Comparison of ENCODE assay signal across 9 mouse cellular contexts in the genomic region with DNA sequence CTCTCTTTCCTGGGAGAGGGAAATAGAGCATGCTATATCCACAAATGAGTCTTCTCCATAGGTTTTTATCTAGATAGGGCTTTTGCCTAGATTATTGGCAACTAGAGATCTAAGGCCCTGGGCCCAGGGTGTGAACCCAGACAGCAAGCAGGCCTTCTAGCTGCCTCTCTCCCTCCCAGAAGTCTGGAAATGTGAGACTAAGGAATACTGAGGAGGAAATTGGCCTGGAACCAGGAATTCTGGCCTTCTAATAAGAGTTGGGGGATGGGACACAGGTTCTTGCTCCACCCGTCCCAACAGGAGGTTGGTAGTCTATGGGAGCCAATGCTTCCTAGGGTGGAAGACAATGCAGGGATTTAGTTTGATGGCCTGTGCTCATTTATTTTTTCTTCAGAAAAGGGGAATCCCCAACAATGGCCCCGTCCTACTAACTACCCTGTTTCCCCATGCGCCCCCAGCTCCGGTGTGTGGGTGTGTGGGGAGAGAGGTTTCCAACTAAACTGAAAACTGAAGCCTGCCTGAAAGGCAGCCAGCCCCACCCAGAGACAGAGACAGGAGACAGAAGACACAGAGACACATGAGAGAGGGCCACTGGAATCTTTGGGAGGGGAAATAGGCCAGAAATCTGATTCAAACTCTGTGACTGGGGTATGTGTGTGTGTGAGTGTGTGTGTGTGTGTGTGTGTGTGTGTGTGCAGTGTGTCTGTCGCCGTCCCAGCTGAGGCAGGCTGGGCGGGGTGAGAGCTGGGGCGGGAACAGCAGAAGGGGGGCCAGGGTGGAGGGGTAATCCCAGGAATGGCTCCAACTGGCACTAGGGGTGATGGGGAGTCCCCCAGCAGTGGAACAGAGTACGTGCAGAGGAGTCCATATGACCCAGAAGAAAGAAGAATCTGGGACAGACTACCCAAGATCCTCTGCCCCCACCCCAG. TPM values are rescaled to one million over a fixed set of nuclear protein-coding genes. Genes with fewer than 3 reads are reported as not detected.
A peak's percentile ranks its signal among the peaks of the same experiment; 100 is the strongest.
DNase-seq lines count a peak whose midpoint lies in the region; ATAC-seq and TF ChIP-seq lines count a peak whose summit lies in the region.
"Had no signal": no experiment of that assay in that cellular context is flagged by ENCODE, and none has a peak within 500 bp of the region (broad histone marks: within the 10 kb centered on the region; RNA-seq: fewer than 3 reads in every experiment).

No protein-coding gene starts in this region.

- no peaks in the 10 kb centered on the region for H3K27me3 ChIP-seq in kidney, postnatal 0 days (ENCODE audit: insufficient read depth, low read length)
- H3K27me3 ChIP-seq in kidney, embryonic 14.5 days (ENCODE audit: control insufficient read depth, insufficient read depth, low read length): peaks cover 9% of the 10 kb centered on the region
- peaks cover 4% of the 10 kb centered on the region; the same call in 1 of the 2 replicates for H3K27me3 ChIP-seq in hindbrain, embryonic 11.5 days (ENCODE audit: control insufficient read depth, insufficient read depth, low read length)
- H3K27me3 ChIP-seq in midbrain, embryonic 15.5 days (replicated peaks): no peaks in the 10 kb centered on the region

- no peak for ATAC-seq in kidney, postnatal 0 days (replicated peaks; ENCODE audit: low FRiP score, low read depth)
- ATAC-seq in kidney, embryonic 14.5 days (ENCODE audit: low FRiP score, low TSS enrichment): no peak
- peak; percentile 2 for ATAC-seq in hindbrain, embryonic 11.5 days (ENCODE audit: low FRiP score)
- ATAC-seq in midbrain, embryonic 15.5 days (replicated peaks): 0 out of 2 replicates have a peak, but pooled peaks have one; percentile 1
- no peak for ATAC-seq in megakaryocyte, adult 5-6 weeks (ENCODE audit: poor library complexity, severe bottlenecking)

- 42% methylated on average over 8 of the region's 9 CpGs for WGBS in kidney, postnatal 0 days
- 46% methylated on average over 9 of the region's 9 CpGs for WGBS in kidney, embryonic 14.5 days
- 15% methylated on average over 9 of the region's 9 CpGs for WGBS in hindbrain, embryonic 11.5 days
- 4% methylated on average over 9 of the region's 9 CpGs for WGBS in midbrain, embryonic 15.5 days

- no peak overlapping the region for H3K4me2 ChIP-seq in kidney, postnatal 0 days (ENCODE audit: low read length)
- H3K4me2 ChIP-seq in kidney, embryonic 14.5 days (replicated peaks; ENCODE audit: low read depth, low read length): no peak overlapping the region
- H3K4me2 ChIP-seq in hindbrain, embryonic 11.5 days (replicated peaks; ENCODE audit: low read depth, low read length): 0 out of 2 replicates have a peak overlapping the region, but pooled peaks have one; percentile 1
- peak overlapping the region; percentile 85 for H3K4me2 ChIP-seq in midbrain, embryonic 15.5 days

- DNase-seq in kidney, postnatal 0 days (ENCODE audit: low spot score): no peak
- DNase-seq in brain, embryonic 14.5 days (ENCODE audit: low read depth): peak; percentile 72
- DNase-seq in hindbrain, embryonic 11.5 days (ENCODE audit: low spot score): no peak
- no peak for DNase-seq in spleen, postnatal 10 days (ENCODE audit: low spot score in 2 of 2)
- DNase-seq in adrenal gland, adult (ENCODE audit: inconsistent age in 2 of 2, low spot score in 1 of 2): no peak

- no peaks in the 10 kb centered on the region for H3K36me3 ChIP-seq in kidney, postnatal 0 days (ENCODE audit: insufficient read depth, low read length)
- H3K36me3 ChIP-seq in kidney, embryonic 14.5 days (ENCODE audit: control insufficient read depth, insufficient read depth, low read length): no peaks in the 10 kb centered on the region
- no peaks in the 10 kb centered on the region for H3K36me3 ChIP-seq in hindbrain, embryonic 11.5 days (ENCODE audit: control insufficient read depth, insufficient read depth, low read length)
- H3K36me3 ChIP-seq in midbrain, embryonic 15.5 days (replicated peaks): no peaks in the 10 kb centered on the region

- H3K9ac ChIP-seq in kidney, postnatal 0 days (ENCODE audit: low read depth, low read length): no peak overlapping the region
- H3K9ac ChIP-seq in kidney, embryonic 14.5 days (ENCODE audit: low read depth, low read length): no peak overlapping the region
- H3K9ac ChIP-seq in hindbrain, embryonic 11.5 days (ENCODE audit: low read depth, low read length): no peak overlapping the region
- H3K9ac ChIP-seq in midbrain, embryonic 15.5 days: 0 out of 2 replicates have a peak overlapping the region, but pooled peaks have one; percentile 24

- TF ChIP-seq CTCF in kidney, postnatal 0 days (IDR thresholded peaks at IDR 0.05; ENCODE audit: low read depth): no peak
- no peak for TF ChIP-seq CTCF in brain, embryonic 14.5 days (IDR thresholded peaks at IDR 0.05; ENCODE audit: borderline replicate concordance, extremely low read depth, insufficient read depth, insufficient read length)

- TF ChIP-seq POLR2A in brain, embryonic 14.5 days (IDR thresholded peaks at IDR 0.05; ENCODE audit: borderline replicate concordance, extremely low read depth, insufficient read depth, insufficient read length, poor library complexity, severe bottlenecking): no peak

- no peak overlapping the region for H3K4me3 ChIP-seq in kidney, postnatal 0 days (replicated peaks; ENCODE audit: low read depth, low read length)
- no peak overlapping the region for H3K4me3 ChIP-seq in kidney, embryonic 14.5 days (ENCODE audit: low read length)
- H3K4me3 ChIP-seq in hindbrain, embryonic 11.5 days (ENCODE audit: low read depth, low read length): no peak overlapping the region
- 0 out of 2 replicates have a peak overlapping the region, but pooled peaks have one; percentile 13 for H3K4me3 ChIP-seq in midbrain, embryonic 15.5 days

- peaks cover 35% of the 10 kb centered on the region for H3K4me1 ChIP-seq in kidney, postnatal 0 days (replicated peaks; ENCODE audit: insufficient read depth, low read length)
- H3K4me1 ChIP-seq in kidney, embryonic 14.5 days (ENCODE audit: control insufficient read depth, insufficient read depth, low read length): peaks cover 68% of the 10 kb centered on the region
- peaks cover 26% of the 10 kb centered on the region for H3K4me1 ChIP-seq in hindbrain, embryonic 11.5 days (replicated peaks; ENCODE audit: control insufficient read depth, insufficient read depth, low read length)
- peaks cover 70% of the 10 kb centered on the region for H3K4me1 ChIP-seq in midbrain, embryonic 15.5 days

- H3K27ac ChIP-seq in kidney, postnatal 0 days: 0 out of 2 replicates have a peak overlapping the region, but pooled peaks have one; percentile 19
- no peak overlapping the region; the same call in 1 of the 2 replicates for H3K27ac ChIP-seq in kidney, embryonic 14.5 days (ENCODE audit: low read depth, low read length)
- peak overlapping the region; percentile 71 for H3K27ac ChIP-seq in hindbrain, embryonic 11.5 days (ENCODE audit: low read depth, low read length)
- H3K27ac ChIP-seq in midbrain, embryonic 15.5 days: peak overlapping the region; percentile 95

- H3K9me3 ChIP-seq in kidney, postnatal 0 days (replicated peaks; ENCODE audit: low read length): no peaks in the 10 kb centered on the region
- H3K9me3 ChIP-seq in kidney, embryonic 14.5 days (ENCODE audit: control insufficient read depth, low read length): no peaks in the 10 kb centered on the region
- no peaks in the 10 kb centered on the region for H3K9me3 ChIP-seq in hindbrain, embryonic 11.5 days (ENCODE audit: control insufficient read depth, low read length)
- H3K9me3 ChIP-seq in midbrain, embryonic 15.5 days: no peaks in the 10 kb centered on the region

RNA-seq across cellular contexts. Expression of a gene that starts 4.6 kb away (rescaled TPM):
- polyA plus RNA-seq in kidney, postnatal 0 days (2015; fragmentation: Nextera tagmentation; extraction: Ambion mirVana): 4.4 and 5.2 TPM in 2 replicates
- polyA plus RNA-seq in kidney, embryonic 14.5 days (2014; fragmentation: Nextera tagmentation; extraction: Ambion mirVana): 8.7 and 14.1 TPM in 2 replicates
- polyA plus RNA-seq in brain, embryonic 14.5 days (2012; rRNA removed): 208 and 232 TPM in 2 replicates
- polyA plus RNA-seq in hindbrain, embryonic 11.5 days (2014; fragmentation: Nextera tagmentation; extraction: Ambion mirVana): 10.9 and 19.3 TPM in 2 replicates
- polyA plus RNA-seq in midbrain, embryonic 15.5 days (2015; fragmentation: Nextera tagmentation; extraction: Ambion mirVana): 17.7 and 20.7 TPM in 2 replicates
- total RNA-seq in megakaryocyte, adult 5-6 weeks (2015): 0.96 and 0.98 TPM in 2 replicates
- 0.16 TPM in 1 of 2 replicates, not detected in the other for total RNA-seq in megakaryocyte, adult 5-6 weeks (2017)
- total RNA-seq: megakaryocyte progenitor cell, adult 5-6 weeks had no signal

RNA-seq across cellular contexts. Expression of a gene that starts 16.6 kb away (rescaled TPM):
- polyA plus RNA-seq in kidney, postnatal 0 days (2015; fragmentation: Nextera tagmentation; extraction: Ambion mirVana): 0.40 TPM in 1 of 2 replicates, not detected in the other
- polyA plus RNA-seq in kidney, embryonic 14.5 days (2014; fragmentation: Nextera tagmentation; extraction: Ambion mirVana): 0.07 and 0.23 TPM in 2 replicates
- 0.45 and 0.66 TPM in 2 replicates for polyA plus RNA-seq in brain, embryonic 14.5 days (2012; rRNA removed)
- polyA plus RNA-seq in hindbrain, embryonic 11.5 days (2014; fragmentation: Nextera tagmentation; extraction: Ambion mirVana): not detected in 2 replicates
- polyA plus RNA-seq in midbrain, embryonic 15.5 days (2015; fragmentation: Nextera tagmentation; extraction: Ambion mirVana): 0.48 and 0.69 TPM in 2 replicates
- total RNA-seq in megakaryocyte, adult 5-6 weeks (2015): not detected in 2 replicates
- not detected in 2 replicates for total RNA-seq in megakaryocyte, adult 5-6 weeks (2017)
- total RNA-seq: megakaryocyte progenitor cell, adult 5-6 weeks had no signal

RNA-seq across cellular contexts. Expression of a gene that starts 30.4 kb away (rescaled TPM):
- 34.7 and 37.5 TPM in 2 replicates for polyA plus RNA-seq in kidney, postnatal 0 days (2015; fragmentation: Nextera tagmentation; extraction: Ambion mirVana)
- 13.4 and 16.4 TPM in 2 replicates for polyA plus RNA-seq in kidney, embryonic 14.5 days (2014; fragmentation: Nextera tagmentation; extraction: Ambion mirVana)
- polyA plus RNA-seq in brain, embryonic 14.5 days (2012; rRNA removed): 0.50 and 1.5 TPM in 2 replicates
- 0.80 and 1.3 TPM in 2 replicates for polyA plus RNA-seq in hindbrain, embryonic 11.5 days (2014; fragmentation: Nextera tagmentation; extraction: Ambion mirVana)
- 0.72 and 1.2 TPM in 2 replicates for polyA plus RNA-seq in midbrain, embryonic 15.5 days (2015; fragmentation: Nextera tagmentation; extraction: Ambion mirVana)
- total RNA-seq in megakaryocyte, adult 5-6 weeks (2015): not detected in 2 replicates
- total RNA-seq in megakaryocyte, adult 5-6 weeks (2017): not detected in 2 replicates
- total RNA-seq: megakaryocyte progenitor cell, adult 5-6 weeks had no signal

RNA-seq across cellular contexts. Expression of a gene that starts 52.1 kb away (rescaled TPM):
- polyA plus RNA-seq in kidney, postnatal 0 days (2015; fragmentation: Nextera tagmentation; extraction: Ambion mirVana): 3.2 and 3.5 TPM in 2 replicates
- 1.6 and 2.6 TPM in 2 replicates for polyA plus RNA-seq in kidney, embryonic 14.5 days (2014; fragmentation: Nextera tagmentation; extraction: Ambion mirVana)
- 2.5 and 3.0 TPM in 2 replicates for polyA plus RNA-seq in brain, embryonic 14.5 days (2012; rRNA removed)
- 2.1 and 3.3 TPM in 2 replicates for polyA plus RNA-seq in hindbrain, embryonic 11.5 days (2014; fragmentation: Nextera tagmentation; extraction: Ambion mirVana)
- polyA plus RNA-seq in midbrain, embryonic 15.5 days (2015; fragmentation: Nextera tagmentation; extraction: Ambion mirVana): 4.1 and 4.5 TPM in 2 replicates
- total RNA-seq in megakaryocyte, adult 5-6 weeks (2015): 0.23 TPM in 1 of 2 replicates, not detected in the other
- 0.20 TPM in 1 of 2 replicates, not detected in the other for total RNA-seq in megakaryocyte, adult 5-6 weeks (2017)

Comparison
In these comparisons a context has a peak if more than half of its experiments do, and no peak if none do; other contexts are left out.
1. ATAC-seq: peak in hindbrain, embryonic 11.5 days (single experiment) and midbrain, embryonic 15.5 days (single experiment); none in kidney, postnatal 0 days (single experiment), kidney, embryonic 14.5 days (single experiment) and megakaryocyte, adult 5-6 weeks (single experiment).
2. H3K4me2 ChIP-seq: peak in hindbrain, embryonic 11.5 days (single experiment) and midbrain, embryonic 15.5 days (single experiment); none in kidney, postnatal 0 days (single experiment) and kidney, embryonic 14.5 days (single experiment).